Mouse (Mus musculus): Measurements from ENCODE around the gene Zmynd11. TPM values are rescaled to one million over a fixed set of nuclear protein-coding genes. Genes with fewer than 3 reads are reported as not detected.
"Not testable (repeated sequence)": the region's sequence is repeated elsewhere in the genome, so short reads cannot be mapped to it uniquely, and the experiment has no call there.

The Zmynd11 gene
- total RNA-seq, 2 experiments from 2014 or later: 228 to 244 TPM

- DNase-seq (ENCODE audit: low spot score in 2 of 2); intact Hi-C loops (cut with DNase I): not testable (repeated sequence)
Observed at GRCm38 (mm10) chr13:9732262-9732661, 32.9 kb downstream of the Zmynd11 start.

GRCm38 (mm10) chr13:9729073-9729472, 36.1 kb downstream of the Zmynd11 start:
- intact Hi-C loops (cut with DNase I): no loop called here

GRCm38 (mm10) chr13:9715224-9715623, 49.9 kb downstream of the Zmynd11 start:
- intact Hi-C loops (cut with DNase I): no loop called here
- DNase-seq (ENCODE audit: low spot score in 2 of 2): no peak

More at GRCm38 (mm10) chr13:9729073-9729472, 36.1 kb downstream of the Zmynd11 start:
- DNase-seq (ENCODE audit: low spot score in 2 of 2): no peak

GRCm38 (mm10) chr13:9713462-9714134, 51.5 kb downstream of the Zmynd11 start:
- DNase-seq (ENCODE audit: low spot score in 2 of 2): no peak
- intact Hi-C loops (cut with DNase I): no loop called here

GRCm38 (mm10) chr13:9712971-9713370, 52.2 kb downstream of the Zmynd11 start:
- DNase-seq (ENCODE audit: low spot score in 2 of 2): no peak
- intact Hi-C loops (cut with DNase I): no loop called here

GRCm38 (mm10) chr13:9712409-9712808, 52.7 kb downstream of the Zmynd11 start:
- no peak for DNase-seq (ENCODE audit: low spot score in 2 of 2)
- intact Hi-C loops (cut with DNase I): no loop called here

GRCm38 (mm10) chr13:9708433-9709240, 56.5 kb downstream of the Zmynd11 start:
- DNase-seq (ENCODE audit: low spot score in 2 of 2): no peak
- intact Hi-C loops (cut with DNase I): no loop called here

- DNase-seq (ENCODE audit: low spot score in 2 of 2): no peak
- intact Hi-C loops (cut with DNase I): no loop called here
Observed at GRCm38 (mm10) chr13:9706720-9707119, 58.4 kb downstream of the Zmynd11 start.

GRCm38 (mm10) chr13:9702615-9703235, 62.4 kb downstream of the Zmynd11 start:
- no peak for DNase-seq (ENCODE audit: low spot score in 2 of 2)
- intact Hi-C loops (cut with DNase I): no loop called here

GRCm38 (mm10) chr13:9697340-9697739, 67.8 kb downstream of the Zmynd11 start:
- no peak for DNase-seq (ENCODE audit: low spot score in 2 of 2)
- intact Hi-C loops (cut with DNase I): loop anchor here (10.0 kb wide), 1 partner anchor 147 kb away; no protein-coding TSS in a partner anchor

GRCm38 (mm10) chr13:9695809-9696208, 69.3 kb downstream of the Zmynd11 start:
- intact Hi-C loops (cut with DNase I): loop anchor here (10.0 kb wide), 1 partner anchor 149 kb away; no protein-coding TSS in a partner anchor
- no peak for DNase-seq (ENCODE audit: low spot score in 2 of 2)

- no peak for DNase-seq (ENCODE audit: low spot score in 2 of 2)
Observed at GRCm38 (mm10) chr13:9695403-9695802, 69.7 kb downstream of the Zmynd11 start.

GRCm38 (mm10) chr13:9694651-9695050, 70.5 kb downstream of the Zmynd11 start:
- DNase-seq (ENCODE audit: low spot score in 2 of 2): no peak
- intact Hi-C loops (cut with DNase I): loop anchor here (10.0 kb wide), 1 partner anchor 150 kb away; no protein-coding TSS in a partner anchor

More at GRCm38 (mm10) chr13:9695403-9695802, 69.7 kb downstream of the Zmynd11 start:
- intact Hi-C loops (cut with DNase I): loop anchor here (10.0 kb wide), 1 partner anchor 149 kb away; no protein-coding TSS in a partner anchor

GRCm38 (mm10) chr13:9692876-9693275, 72.3 kb downstream of the Zmynd11 start:
- no peak for DNase-seq (ENCODE audit: low spot score in 2 of 2)
- intact Hi-C loops (cut with DNase I): loop anchor here (10.0 kb wide), 1 partner anchor 152 kb away; no protein-coding TSS in a partner anchor

GRCm38 (mm10) chr13:9689366-9689765, 75.8 kb downstream of the Zmynd11 start:
- intact Hi-C loops (cut with DNase I): no loop called here
- no peak for DNase-seq (ENCODE audit: low spot score in 2 of 2)

- no peak for DNase-seq (ENCODE audit: low spot score in 2 of 2)
- intact Hi-C loops (cut with DNase I): no loop called here
Observed at GRCm38 (mm10) chr13:9686765-9687164, 78.4 kb downstream of the Zmynd11 start.

GRCm38 (mm10) chr13:9686261-9686660, 78.9 kb downstream of the Zmynd11 start:
- intact Hi-C loops (cut with DNase I): no loop called here
- DNase-seq (ENCODE audit: low spot score in 2 of 2): no peak

GRCm38 (mm10) chr13:9684153-9684923, 80.8 kb downstream of the Zmynd11 start:
- DNase-seq (ENCODE audit: low spot score in 2 of 2): no peak

GRCm38 (mm10) chr13:9683280-9683679, 81.8 kb downstream of the Zmynd11 start:
- DNase-seq (ENCODE audit: low spot score in 2 of 2): no peak
- intact Hi-C loops (cut with DNase I): loop anchor here (5.0 kb wide), 1 partner anchor 79 kb away; no protein-coding TSS in a partner anchor

More at GRCm38 (mm10) chr13:9684153-9684923, 80.8 kb downstream of the Zmynd11 start:
- intact Hi-C loops (cut with DNase I): loop anchor here (5.0 kb wide), 1 partner anchor 78 kb away; no protein-coding TSS in a partner anchor

All from left cerebral cortex, postnatal 14 days (tissue).